Mouse (Mus musculus) CD8-positive naive resting alpha-beta T cell, adult 57 days (primary cell): ENCODE data around the gene Agk. TPM values are rescaled to one million over a fixed set of nuclear protein-coding genes. Genes with fewer than 3 reads are reported as not detected.

Source experiments
- total RNA-seq: library from RNA; stranded (reverse); gene quantifications from one replicate; pipeline ENCODE4 v1.2.4, GENCODE M21; 2023

Agk gene
- 37.0 TPM for total RNA-seq

DNA sequence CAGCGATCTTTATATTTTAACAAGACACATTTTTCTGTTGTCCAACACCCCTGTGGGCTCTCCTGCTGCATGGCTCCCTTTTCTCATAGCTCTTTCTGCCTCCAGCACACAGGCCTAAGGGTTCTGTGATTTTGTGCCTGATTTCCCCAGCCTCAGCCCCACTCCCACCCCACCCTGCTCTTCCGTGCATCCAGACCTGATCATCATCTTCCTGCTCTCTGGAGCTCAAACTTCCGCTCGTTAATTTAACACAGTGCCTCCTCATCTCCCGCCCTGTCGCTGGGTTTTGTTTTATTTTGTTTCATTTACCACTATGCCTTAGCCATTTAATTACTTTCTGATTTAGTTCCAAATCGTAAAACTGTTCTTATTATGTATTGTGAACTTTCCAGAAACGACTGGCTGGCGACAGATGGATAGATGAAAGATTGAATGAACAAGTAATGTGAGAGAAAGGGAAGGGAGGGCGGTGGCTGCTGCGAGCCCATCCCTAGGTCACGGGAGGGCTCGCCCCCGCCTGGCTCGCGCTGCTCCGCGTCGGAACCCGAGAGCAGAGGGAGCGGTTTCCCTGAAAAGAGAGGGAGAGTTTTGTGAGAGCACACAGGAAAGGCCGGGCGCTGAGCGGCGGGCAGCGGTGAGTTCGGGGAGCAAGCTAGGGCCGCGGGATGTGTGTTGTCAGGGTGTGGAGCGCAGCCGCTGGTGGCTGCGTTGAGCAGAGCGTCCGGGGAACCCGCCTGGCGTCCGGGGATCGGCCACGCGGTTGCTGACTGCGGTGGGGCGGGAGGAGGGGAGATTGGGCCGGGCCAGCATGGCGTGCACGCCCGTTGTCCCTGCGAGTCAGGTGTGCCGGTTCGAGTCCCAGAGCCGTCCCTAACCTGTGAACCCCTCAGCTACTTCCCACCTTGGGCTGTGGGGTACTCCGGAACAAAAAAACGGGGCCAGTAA, at the start of gene Agk:
Gene Agk, plus strand, starts transcription at position 276 of the 945 bp plus-strand sequence.

DNA sequence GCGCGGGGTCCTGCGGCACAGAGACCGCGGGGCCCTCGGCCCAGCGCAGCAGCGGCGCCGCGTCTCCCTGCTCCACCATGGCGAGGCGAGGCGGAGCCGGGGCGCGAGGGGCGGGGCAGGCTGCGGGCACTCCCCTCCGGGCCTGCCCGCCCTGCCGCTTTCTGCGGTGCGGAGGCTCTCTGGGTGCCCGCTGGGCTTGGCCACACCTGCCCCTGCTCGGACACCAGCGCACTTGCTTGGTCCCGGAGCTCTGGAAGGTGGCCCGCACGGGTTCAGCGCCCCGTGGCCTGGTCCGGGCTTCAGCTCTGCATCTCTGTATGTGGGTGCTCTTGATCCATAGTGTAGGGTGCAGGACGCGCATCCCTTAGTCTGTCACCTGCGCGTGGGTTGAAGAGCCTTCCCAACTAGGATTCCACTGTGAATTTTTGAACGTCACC, 111.1 kb downstream of the Agk start, which contains the start of gene E330009J07Rik:
Gene E330009J07Rik, minus strand, starts transcription at position 89 of the 437 bp plus-strand sequence.

GRCm38 (mm10) chr6:40438936-40439335, 114.0 kb downstream of the Agk start, which contains the start of gene Wee2:
Wee2 (plus strand) TSS chr6:40439088.

Other genes with a start within 250 kb of the Agk start
- gene E330009J07Rik, start 111.0 kb downstream of the Agk start, total RNA-seq: 24.5 TPM
- not detected for gene Wee2, start 113.9 kb downstream of the Agk start, total RNA-seq
- gene Ssbp1, start 146.2 kb downstream of the Agk start, total RNA-seq: 53.6 TPM
- gene Tas2r137, start 166.1 kb downstream of the Agk start, total RNA-seq: not detected
- gene Tas2r108, start 168.4 kb downstream of the Agk start, total RNA-seq: not detected
- gene Prss37, start 194.3 kb downstream of the Agk start, total RNA-seq: not detected
- not detected for gene Olfr461, start 229.9 kb downstream of the Agk start, total RNA-seq
- gene Olfr460, start 244.3 kb downstream of the Agk start, total RNA-seq: not detected